Mouse (Mus musculus): ENCODE results near the gene Ccdc71.

The Ccdc71 gene

DNA sequence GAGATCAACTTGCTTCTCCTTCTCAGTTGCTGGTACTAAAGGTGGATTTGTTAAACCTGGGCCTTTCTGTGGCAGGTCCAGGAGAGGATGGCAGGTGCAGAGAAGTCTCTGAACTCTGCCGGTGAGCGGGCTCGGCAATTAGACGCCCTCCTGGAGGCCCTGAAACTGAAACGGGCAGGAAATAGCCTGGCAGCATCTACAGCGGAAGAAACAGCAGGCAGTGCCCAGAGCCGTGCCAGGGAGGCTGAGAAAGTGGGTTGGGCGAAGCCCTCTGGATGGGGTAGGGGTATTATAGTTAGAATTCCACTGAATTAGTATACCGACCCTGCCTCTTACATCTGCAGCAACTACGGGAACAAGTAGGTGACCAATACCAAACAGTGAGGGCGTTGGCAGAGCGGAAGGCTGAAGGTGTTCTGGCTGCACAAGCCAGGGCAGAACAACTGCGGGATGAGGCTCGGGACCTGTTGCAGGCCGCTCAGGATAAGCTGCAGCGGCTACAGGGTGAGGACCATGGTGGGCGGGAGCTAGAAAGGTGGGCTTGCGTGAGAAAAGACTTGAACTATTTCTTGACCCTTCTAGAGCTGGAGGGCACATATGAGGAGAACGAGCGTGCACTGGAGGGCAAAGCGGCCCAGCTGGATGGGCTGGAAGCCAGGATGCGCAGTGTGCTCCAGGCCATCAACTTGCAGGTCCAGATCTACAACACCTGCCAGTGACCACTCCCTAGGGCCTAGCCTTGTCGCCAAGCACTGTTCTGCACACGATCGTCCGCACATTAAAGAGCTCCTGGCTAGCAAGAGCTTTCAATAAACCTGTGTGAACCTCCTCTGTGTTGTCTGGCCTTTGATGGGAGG, 29.6 kb downstream of the Ccdc71 start:
- Histone ChIP-seq H3K9me3 (ENCODE audit: low read length) (no peaks in the 10 kb centered on the region), H3K4me3 (replicated peaks; ENCODE audit: low read length) (peak overlapping the region; percentile 96), H3K4me1 (replicated peaks; ENCODE audit: low read depth, low read length) (peaks cover 68% of the 10 kb centered on the region), H3K27me3 (ENCODE audit: insufficient read depth, low read length) (no peaks in the 10 kb centered on the region), H3K36me3 (ENCODE audit: insufficient read depth, low read length) (peaks cover 65% of the 10 kb centered on the region)
- TF ChIP-seq POU5F1 (IDR thresholded peaks at IDR 0.05; ENCODE audit: borderline replicate concordance, low read length) (no peak), NANOG (IDR thresholded peaks at IDR 0.05; ENCODE audit: borderline replicate concordance, low read length) (no peak)

DNA sequence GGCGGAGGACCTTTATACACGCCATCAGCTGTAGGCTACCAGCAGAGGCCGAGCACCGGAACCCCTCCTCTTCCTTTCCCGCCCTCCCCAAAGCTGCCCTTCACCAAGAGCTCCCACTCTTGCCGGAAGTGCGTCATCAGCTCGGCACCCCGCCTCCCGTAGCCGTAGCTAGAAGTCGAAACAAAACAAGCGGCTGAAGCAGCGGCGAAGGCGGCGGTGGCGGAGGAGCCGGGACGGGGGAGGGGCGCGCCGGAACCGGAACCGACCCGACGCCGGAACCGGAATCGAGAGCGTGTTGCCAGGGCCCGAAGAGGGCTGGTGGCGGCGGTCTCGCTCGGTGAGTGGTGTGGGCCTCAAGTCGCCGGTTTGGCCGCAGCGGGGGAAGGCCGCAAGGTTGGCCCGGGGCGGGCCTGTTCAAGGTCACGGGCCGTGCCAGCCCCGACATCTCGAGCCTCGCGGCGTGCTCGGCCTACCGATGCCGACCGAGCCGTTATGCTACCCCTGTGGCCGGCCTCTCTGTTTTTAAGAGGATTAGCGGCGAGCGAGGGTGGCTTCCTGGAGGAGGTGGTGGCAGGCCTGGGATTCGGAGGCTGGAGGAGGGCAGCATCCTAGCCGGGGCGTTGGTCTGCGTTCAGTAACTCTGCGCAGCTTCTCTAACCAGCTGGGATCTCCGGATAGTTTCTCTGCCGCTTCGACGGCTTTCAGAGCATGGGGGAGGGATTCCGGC, 30.4 kb downstream of the Ccdc71 start, which contains the start of gene Usp19:
Usp19 (plus strand) TSS at position 44 of the 727 bp plus-strand sequence.
- Histone ChIP-seq H3K9me3 (ENCODE audit: low read length) (no peaks in the 10 kb centered on the region), H3K4me1 (replicated peaks; ENCODE audit: low read depth, low read length) (peaks cover 66% of the 10 kb centered on the region), H3K27me3 (ENCODE audit: insufficient read depth, low read length) (no peaks in the 10 kb centered on the region), H3K36me3 (ENCODE audit: insufficient read depth, low read length) (peaks cover 65% of the 10 kb centered on the region), H3K4me3 (replicated peaks; ENCODE audit: low read length) (peak within 1 kb of the TSS; percentile 96)
- TF ChIP-seq NANOG (IDR thresholded peaks at IDR 0.05; ENCODE audit: borderline replicate concordance, low read length) (no peak), POU5F1 (IDR thresholded peaks at IDR 0.05; ENCODE audit: borderline replicate concordance, low read length) (no peak), CTCF (conservative IDR thresholded peaks at IDR 0.05; ENCODE audit: low read length) (no peak)

DNA sequence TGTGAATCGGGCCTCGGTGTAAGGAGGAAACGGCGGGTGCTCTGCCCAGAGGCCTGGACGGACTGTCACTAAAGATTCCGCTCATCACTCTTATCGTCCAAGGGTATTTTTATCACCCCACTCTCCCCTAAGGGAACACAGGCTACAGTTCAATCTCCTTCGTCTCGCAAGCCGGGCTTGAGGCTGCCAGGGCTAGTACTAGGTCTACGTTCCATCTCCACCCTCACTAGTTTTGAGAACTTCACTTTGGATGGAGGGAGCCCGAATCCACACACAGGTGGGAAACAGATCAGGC, 30.9 kb downstream of the Ccdc71 start:
- no peaks in the 10 kb centered on the region for H3K9me3 ChIP-seq (ENCODE audit: low read length)
- H3K27me3 ChIP-seq (ENCODE audit: insufficient read depth, low read length) = no peaks in the 10 kb centered on the region
- TF ChIP-seq POU5F1 (IDR thresholded peaks at IDR 0.05; ENCODE audit: borderline replicate concordance, low read length) (no peak), NANOG (IDR thresholded peaks at IDR 0.05; ENCODE audit: borderline replicate concordance, low read length) (no peak), CTCF (conservative IDR thresholded peaks at IDR 0.05; ENCODE audit: low read length) (no peak)
- H3K4me3 ChIP-seq (replicated peaks; ENCODE audit: low read length) = peak overlapping the region; percentile 96
- peaks cover 65% of the 10 kb centered on the region for H3K36me3 ChIP-seq (ENCODE audit: insufficient read depth, low read length)
- H3K4me1 ChIP-seq (replicated peaks; ENCODE audit: low read depth, low read length) = peaks cover 66% of the 10 kb centered on the region

DNA sequence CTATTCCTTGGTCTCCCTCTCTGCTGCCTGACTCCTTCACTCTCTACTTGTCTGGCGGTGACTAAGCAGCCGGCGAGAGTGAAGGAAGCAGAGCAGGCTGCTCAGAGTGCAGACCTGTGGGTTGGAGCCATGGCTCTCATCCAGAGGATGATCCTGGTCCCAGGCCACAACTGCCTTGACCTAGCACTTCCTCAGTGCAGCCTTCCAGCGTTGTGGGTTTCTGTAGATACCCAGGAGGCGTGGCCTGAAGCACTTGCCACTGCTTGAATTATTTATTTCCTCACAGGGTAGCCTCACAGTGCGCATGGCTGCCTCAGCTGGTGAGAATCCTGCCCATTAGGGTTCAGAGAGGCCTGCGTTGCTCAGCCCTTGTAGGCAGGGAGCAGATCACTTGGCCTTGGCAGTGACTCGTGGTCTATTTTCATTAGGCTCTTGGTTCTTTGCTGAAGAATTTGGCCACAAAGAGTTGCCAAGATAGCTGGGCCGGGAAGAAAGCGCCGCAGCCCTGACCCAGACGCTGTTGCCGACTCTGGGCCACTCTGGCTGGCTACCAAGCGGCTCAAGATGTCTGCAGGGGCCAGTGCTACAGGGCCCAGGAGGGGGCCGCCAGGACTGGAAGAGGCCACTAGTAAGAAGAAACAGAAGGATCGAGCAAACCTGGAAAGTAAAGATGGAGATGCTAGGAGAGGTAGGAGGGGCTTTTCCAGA, 31.9 kb downstream of the Ccdc71 start:
- Histone ChIP-seq H3K36me3 (ENCODE audit: insufficient read depth, low read length) (peaks cover 66% of the 10 kb centered on the region), H3K4me1 (replicated peaks; ENCODE audit: low read depth, low read length) (peaks cover 63% of the 10 kb centered on the region), H3K27me3 (ENCODE audit: insufficient read depth, low read length) (no peaks in the 10 kb centered on the region), H3K4me3 (replicated peaks; ENCODE audit: low read length) (peak overlapping the region; percentile 96), H3K9me3 (ENCODE audit: low read length) (no peaks in the 10 kb centered on the region)
- no peak for TF ChIP-seq NANOG (IDR thresholded peaks at IDR 0.05; ENCODE audit: borderline replicate concordance, low read length)
- TF ChIP-seq POU5F1 (IDR thresholded peaks at IDR 0.05; ENCODE audit: borderline replicate concordance, low read length) = no peak
- no peak for TF ChIP-seq CTCF (conservative IDR thresholded peaks at IDR 0.05; ENCODE audit: low read length)

DNA sequence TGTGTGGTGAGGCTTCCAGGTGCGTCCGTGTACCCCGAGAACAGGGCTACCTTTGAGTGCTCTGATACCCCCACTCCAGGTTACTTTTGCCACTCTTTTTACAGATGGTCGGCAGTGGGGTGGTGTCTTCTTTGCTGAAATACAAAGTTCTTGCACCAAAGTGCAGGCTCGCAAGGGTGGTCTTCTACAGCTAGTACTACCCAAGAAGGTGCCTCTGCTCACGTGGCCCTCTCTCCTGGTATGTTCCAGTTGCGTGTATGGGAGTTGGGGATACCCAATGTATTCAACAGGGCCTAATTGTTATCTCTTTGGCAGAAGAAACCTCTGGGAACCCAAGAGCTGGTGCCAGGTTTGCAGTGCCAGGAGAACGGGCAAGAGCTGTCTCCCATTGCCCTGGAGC, 32.9 kb downstream of the Ccdc71 start:
- peaks cover 72% of the 10 kb centered on the region for H3K36me3 ChIP-seq (ENCODE audit: insufficient read depth, low read length)
- peaks cover 52% of the 10 kb centered on the region for H3K4me1 ChIP-seq (replicated peaks; ENCODE audit: low read depth, low read length)
- H3K9me3 ChIP-seq (ENCODE audit: low read length) = no peaks in the 10 kb centered on the region
- H3K27me3 ChIP-seq (ENCODE audit: insufficient read depth, low read length) = no peaks in the 10 kb centered on the region
- TF ChIP-seq POU5F1 (IDR thresholded peaks at IDR 0.05; ENCODE audit: borderline replicate concordance, low read length) (no peak), CTCF (conservative IDR thresholded peaks at IDR 0.05; ENCODE audit: low read length) (no peak)
- no peak overlapping the region for H3K4me3 ChIP-seq (replicated peaks; ENCODE audit: low read length)

DNA sequence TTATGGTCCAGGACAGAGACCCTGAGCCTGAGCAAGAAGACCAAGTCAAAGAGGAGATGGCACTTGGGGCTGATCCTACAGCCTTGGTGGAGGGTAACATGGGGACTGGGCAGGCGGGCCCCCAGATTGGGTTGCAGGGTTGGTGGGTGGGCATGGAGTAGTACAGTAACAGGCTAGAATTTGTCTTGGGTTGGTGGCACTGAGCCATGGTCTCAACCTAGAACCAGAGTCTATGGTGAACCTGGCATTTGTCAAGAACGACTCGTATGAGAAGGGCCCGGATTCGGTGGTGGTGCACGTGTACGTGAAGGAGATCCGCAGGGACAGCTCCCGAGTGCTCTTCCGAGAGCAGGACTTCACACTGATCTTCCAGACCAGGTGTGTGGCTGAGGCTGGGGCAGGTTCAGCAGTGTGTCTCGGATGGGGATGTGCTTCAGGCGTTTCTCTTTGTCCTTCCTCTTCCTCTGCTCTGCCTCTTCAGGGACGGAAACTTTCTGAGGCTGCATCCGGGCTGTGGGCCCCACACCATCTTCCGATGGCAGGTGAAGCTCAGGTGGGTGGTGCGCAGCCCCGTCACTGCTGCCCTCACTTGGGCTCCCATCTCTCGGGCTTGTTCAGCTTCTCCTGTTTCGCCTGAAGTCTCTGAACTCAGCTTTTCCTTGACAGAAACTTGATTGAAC, 34.0 kb downstream of the Ccdc71 start:
- peaks cover 42% of the 10 kb centered on the region for H3K4me1 ChIP-seq (replicated peaks; ENCODE audit: low read depth, low read length)
- TF ChIP-seq POU5F1 (IDR thresholded peaks at IDR 0.05; ENCODE audit: borderline replicate concordance, low read length) = no peak
- no peak for TF ChIP-seq CTCF (conservative IDR thresholded peaks at IDR 0.05; ENCODE audit: low read length)
- no peak for TF ChIP-seq NANOG (IDR thresholded peaks at IDR 0.05; ENCODE audit: borderline replicate concordance, low read length)
- no peaks in the 10 kb centered on the region for H3K9me3 ChIP-seq (ENCODE audit: low read length)
- peaks cover 78% of the 10 kb centered on the region for H3K36me3 ChIP-seq (ENCODE audit: insufficient read depth, low read length)
- H3K27me3 ChIP-seq (ENCODE audit: insufficient read depth, low read length) = no peaks in the 10 kb centered on the region
- H3K4me3 ChIP-seq (replicated peaks; ENCODE audit: low read length) = no peak overlapping the region

DNA sequence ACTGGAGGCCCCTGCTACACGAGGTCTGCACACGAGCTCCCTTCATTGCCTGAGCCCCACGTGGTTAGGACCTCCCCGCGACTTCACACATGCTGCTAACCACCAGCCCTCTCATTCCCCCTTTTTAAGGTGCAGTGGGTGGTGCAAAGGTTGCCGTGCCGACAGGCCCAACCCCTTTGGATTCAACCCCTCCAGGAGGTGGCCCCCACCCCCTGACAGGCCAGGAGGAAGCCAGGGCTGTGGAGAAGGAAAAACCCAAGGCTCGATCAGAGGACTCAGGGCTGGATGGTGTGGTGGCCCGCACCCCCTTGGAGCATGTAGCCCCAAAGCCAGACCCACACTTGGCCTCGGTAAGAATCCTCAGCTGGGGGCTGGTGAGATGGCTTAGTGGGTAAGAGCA, 34.6 kb downstream of the Ccdc71 start:
- Histone ChIP-seq H3K4me1 (replicated peaks; ENCODE audit: low read depth, low read length) (peaks cover 36% of the 10 kb centered on the region), H3K4me3 (replicated peaks; ENCODE audit: low read length) (no peak overlapping the region), H3K9me3 (ENCODE audit: low read length) (no peaks in the 10 kb centered on the region), H3K27me3 (ENCODE audit: insufficient read depth, low read length) (no peaks in the 10 kb centered on the region), H3K36me3 (ENCODE audit: insufficient read depth, low read length) (peaks cover 82% of the 10 kb centered on the region)
- TF ChIP-seq POU5F1 (IDR thresholded peaks at IDR 0.05; ENCODE audit: borderline replicate concordance, low read length) (no peak), NANOG (IDR thresholded peaks at IDR 0.05; ENCODE audit: borderline replicate concordance, low read length) (no peak), CTCF (conservative IDR thresholded peaks at IDR 0.05; ENCODE audit: low read length) (no peak)

DNA sequence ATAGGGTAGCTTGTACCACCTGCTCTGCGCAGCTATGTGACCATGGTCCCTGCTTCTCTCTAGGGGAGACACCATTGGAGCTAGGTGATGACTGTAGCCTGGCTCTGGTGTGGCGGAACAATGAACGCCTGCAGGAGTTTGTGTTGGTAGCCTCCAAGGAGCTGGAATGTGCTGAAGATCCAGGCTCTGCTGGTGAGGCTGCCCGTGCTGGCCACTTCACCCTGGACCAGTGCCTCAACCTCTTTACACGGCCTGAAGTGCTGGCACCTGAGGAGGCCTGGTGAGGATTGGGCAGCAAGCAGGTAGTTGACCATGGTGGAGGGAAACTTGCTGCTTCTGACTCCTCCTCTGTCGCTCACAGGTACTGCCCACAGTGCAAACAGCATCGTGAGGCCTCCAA, 38.9 kb downstream of the Ccdc71 start:
- TF ChIP-seq NANOG (IDR thresholded peaks at IDR 0.05; ENCODE audit: borderline replicate concordance, low read length) = no peak
- no peak for TF ChIP-seq POU5F1 (IDR thresholded peaks at IDR 0.05; ENCODE audit: borderline replicate concordance, low read length)
- TF ChIP-seq CTCF (conservative IDR thresholded peaks at IDR 0.05; ENCODE audit: low read length) = no peak
- no peak overlapping the region for H3K4me3 ChIP-seq (replicated peaks; ENCODE audit: low read length)
- no peaks in the 10 kb centered on the region for H3K9me3 ChIP-seq (ENCODE audit: low read length)
- peaks cover 96% of the 10 kb centered on the region for H3K36me3 ChIP-seq (ENCODE audit: insufficient read depth, low read length)
- no peaks in the 10 kb centered on the region for H3K27me3 ChIP-seq (ENCODE audit: insufficient read depth, low read length)
- peaks cover 14% of the 10 kb centered on the region for H3K4me1 ChIP-seq (replicated peaks; ENCODE audit: low read depth, low read length)

All from E14TG2a.4 (cell line).